Mouse (Mus musculus) E14TG2a.4 (cell line): ENCODE data around the gene Catsper1.

ENCODE experiments used
- CTCF ChIP-seq: conservative IDR thresholded peaks from 2 replicates; pipeline ENCODE4 v1.5.1; 2014; ENCODE audit warnings: low read length
- NANOG ChIP-seq: IDR thresholded peaks from 2 replicates; pipeline ENCODE4 v1.6.1; 2014; ENCODE audit warnings: borderline replicate concordance, low read length, mixed read lengths

GRCm38 (mm10) chr19:5389647-5390046 is 54.1 kb downstream of the Catsper1 start:
- TF ChIP-seq CTCF (no peak), NANOG (no peak)
